Mouse (Mus musculus) neural tube, embryonic 15.5 days (tissue): ENCODE measurements around the gene Vwa5b1. TPM values are rescaled to one million over a fixed set of nuclear protein-coding genes. Genes with fewer than 3 reads are reported as not detected.

Source experiments
- ATAC-seq: fragments of 200-750 bp; cut with Nextera tagmentation; 2 replicates; pipeline ENCODE4 v1.8.0; 2017; ENCODE audit warnings: mild to moderate bottlenecking, moderate TSS enrichment, moderate library complexity; ENCODE audit not compliant: low FRiP score
- H3K27ac ChIP-seq: fragments of 300-500 bp; sonication (generic); replicated peaks from 2 replicates; pipeline ENCODE4 v1.5.1; 2015; ENCODE audit warnings: mild to moderate bottlenecking, inconsistent platforms
- H3K27me3 ChIP-seq: fragments of 300-500 bp; sonication (generic); replicated peaks from 2 replicates; pipeline ENCODE4 v1.6.1; 2015; ENCODE audit warnings: inconsistent platforms
- H3K36me3 ChIP-seq: fragments of 300-500 bp; sonication (generic); 2 replicates; pipeline ENCODE4 v1.6.1; 2015; ENCODE audit warnings: inconsistent platforms
- H3K4me1 ChIP-seq: fragments of 300-500 bp; sonication (generic); 2 replicates; pipeline ENCODE4 v1.6.1; 2015; ENCODE audit warnings: inconsistent platforms
- H3K4me2 ChIP-seq: fragments of 300-500 bp; sonication (generic); 2 replicates; pipeline ENCODE4 v1.6.1; 2015; ENCODE audit warnings: inconsistent platforms, mild to moderate bottlenecking, moderate library complexity
- H3K4me3 ChIP-seq: fragments of 300-500 bp; sonication (generic); replicated peaks from 2 replicates; pipeline ENCODE4 v1.5.1; 2015; ENCODE audit warnings: mild to moderate bottlenecking, inconsistent platforms
- H3K9ac ChIP-seq: fragments of 300-500 bp; sonication (generic); replicated peaks from 2 replicates; pipeline ENCODE4 v1.6.1; 2015; ENCODE audit warnings: mild to moderate bottlenecking, inconsistent platforms
- H3K9me3 ChIP-seq: fragments of 300-500 bp; sonication (generic); replicated peaks from 2 replicates; pipeline ENCODE4 v1.6.1; 2016; ENCODE audit warnings: inconsistent platforms
- WGBS: fragments of 180-500 bp; shearing (Covaris S2); methylation state at CpG from one replicate; pipeline ENCODE4 v1.1.7; 2015; ENCODE audit warnings: mixed read lengths; 5-methylcytosine and 5-hydroxymethylcytosine counted together
- polyA plus RNA-seq: library from polyadenylated mRNA; unstranded; fragments of >200 nt; fragmentation: Nextera tagmentation; extraction: Ambion mirVana; gene quantifications from 2 replicates; pipeline ENCODE4 v1.2.1, GENCODE M21; 2015

The Vwa5b1 gene
- polyA plus RNA-seq, result 0.64 and 1.2 TPM in 2 replicates

- Histone ChIP-seq H3K36me3 (no peaks in the 10 kb centered on the region), H3K27ac (peak within 1 kb of the TSS; percentile 10; the same call in 1 of the 2 replicates), H3K9me3 (no peaks in the 10 kb centered on the region), H3K4me2 (peak within 1 kb of the TSS; percentile 17), H3K4me1 (peaks cover 17% of the 10 kb centered on the region), H3K9ac (no peak within 1 kb of the TSS; the same call in 1 of the 2 replicates), H3K4me3 (no peak within 1 kb of the TSS), H3K27me3 (no peaks in the 10 kb centered on the region)
- 23% methylated on average over 8 of the region's 8 CpGs for WGBS
- ATAC-seq, result peak; percentile 74
These were observed at the start of gene Vwa5b1 for GRCm38 (mm10) chr4:138635428-138636145. Gene Vwa5b1 (minus strand): TSS chr4:138635884.

GRCm38 (mm10) chr4:138682760-138683159 lies 47.1 kb upstream of the Vwa5b1 start:
- Histone ChIP-seq H3K4me3 (no peak overlapping the region), H3K27me3 (0 out of 2 replicates have a peak, but pooled peaks cover 2% of the 10 kb centered on the region), H3K9me3 (no peaks in the 10 kb centered on the region), H3K9ac (no peak overlapping the region), H3K36me3 (no peaks in the 10 kb centered on the region), H3K27ac (peak overlapping the region; percentile 68), H3K4me2 (no peak overlapping the region), H3K4me1 (peaks cover 14% of the 10 kb centered on the region)
- ATAC-seq, result peak; percentile 50; the same call in 1 of the 2 replicates
- WGBS, result 27% methylated on average over 2 of the region's 2 CpGs

- H3K27me3 ChIP-seq, result peaks cover 15% of the 10 kb centered on the region
- no peaks in the 10 kb centered on the region for H3K36me3 ChIP-seq
- no peak overlapping the region for H3K4me2 ChIP-seq
- peaks cover 19% of the 10 kb centered on the region for H3K4me1 ChIP-seq
- no peak overlapping the region for H3K4me3 ChIP-seq
- 59% methylated on average over 4 of the region's 4 CpGs for WGBS
- no peak overlapping the region for H3K27ac ChIP-seq
- no peak for ATAC-seq
- no peaks in the 10 kb centered on the region for H3K9me3 ChIP-seq
- H3K9ac ChIP-seq, result no peak overlapping the region
These were observed 44.4 kb upstream of the Vwa5b1 start for GRCm38 (mm10) chr4:138680124-138680523.

- no peaks in the 10 kb centered on the region for H3K9me3 ChIP-seq
- peaks cover 11% of the 10 kb centered on the region for H3K4me1 ChIP-seq
- WGBS, result 19% methylated on average over 16 of the region's 16 CpGs
- peak overlapping the region; percentile 64 for H3K27ac ChIP-seq
- ATAC-seq, result peak; percentile 70
- H3K4me3 ChIP-seq, result peak overlapping the region; percentile 22
- H3K9ac ChIP-seq, result no peak overlapping the region
- H3K27me3 ChIP-seq, result peaks cover 19% of the 10 kb centered on the region
- H3K36me3 ChIP-seq, result no peaks in the 10 kb centered on the region
- H3K4me2 ChIP-seq, result peak overlapping the region; percentile 57
These were observed 41.9 kb upstream of the Vwa5b1 start for GRCm38 (mm10) chr4:138677579-138677978.

GRCm38 (mm10) chr4:138676480-138676879 lies 40.8 kb upstream of the Vwa5b1 start:
- Histone ChIP-seq H3K27me3 (peaks cover 19% of the 10 kb centered on the region), H3K9me3 (no peaks in the 10 kb centered on the region), H3K27ac (no peak overlapping the region), H3K36me3 (no peaks in the 10 kb centered on the region), H3K9ac (no peak overlapping the region), H3K4me2 (no peak overlapping the region), H3K4me3 (no peak overlapping the region), H3K4me1 (peaks cover 12% of the 10 kb centered on the region)
- ATAC-seq, result no peak
- 16% methylated on average over 16 of the region's 16 CpGs for WGBS

GRCm38 (mm10) chr4:138672160-138672559 lies 36.5 kb upstream of the Vwa5b1 start:
- no peaks in the 10 kb centered on the region for H3K36me3 ChIP-seq
- peaks cover 6% of the 10 kb centered on the region; the same call in 1 of the 2 replicates for H3K4me1 ChIP-seq
- no peak overlapping the region for H3K4me2 ChIP-seq
- no peaks in the 10 kb centered on the region for H3K9me3 ChIP-seq
- H3K4me3 ChIP-seq, result no peak overlapping the region
- H3K9ac ChIP-seq, result no peak overlapping the region
- WGBS, result 58% methylated on average over 4 of the region's 4 CpGs
- H3K27me3 ChIP-seq, result peaks cover 16% of the 10 kb centered on the region
- no peak overlapping the region for H3K27ac ChIP-seq
- no peak for ATAC-seq

- WGBS, result 86% methylated on average over 11 of the region's 11 CpGs
- no peaks in the 10 kb centered on the region for H3K36me3 ChIP-seq
- H3K4me1 ChIP-seq, result peaks cover 3% of the 10 kb centered on the region; the same call in 1 of the 2 replicates
- no peak for ATAC-seq
- H3K27me3 ChIP-seq, result peaks cover 6% of the 10 kb centered on the region; the same call in 1 of the 2 replicates
- no peaks in the 10 kb centered on the region for H3K9me3 ChIP-seq
- H3K4me3 ChIP-seq, result no peak overlapping the region
- no peak overlapping the region for H3K27ac ChIP-seq
- no peak overlapping the region for H3K4me2 ChIP-seq
- no peak overlapping the region for H3K9ac ChIP-seq
These were observed 34.6 kb upstream of the Vwa5b1 start for GRCm38 (mm10) chr4:138670093-138670889.

- no peak overlapping the region for H3K4me3 ChIP-seq
- H3K9me3 ChIP-seq, result no peaks in the 10 kb centered on the region
- H3K9ac ChIP-seq, result no peak overlapping the region
- no peak overlapping the region for H3K4me2 ChIP-seq
- WGBS, result 62% methylated on average over 10 of the region's 10 CpGs
- no peak for ATAC-seq
- H3K27ac ChIP-seq, result no peak overlapping the region
- peaks cover 6% of the 10 kb centered on the region; the same call in 1 of the 2 replicates for H3K4me1 ChIP-seq
- H3K36me3 ChIP-seq, result no peaks in the 10 kb centered on the region
- H3K27me3 ChIP-seq, result no peaks in the 10 kb centered on the region
These were observed 30.8 kb upstream of the Vwa5b1 start for GRCm38 (mm10) chr4:138666521-138666920.

- Histone ChIP-seq H3K9ac (no peak overlapping the region), H3K27ac (no peak overlapping the region), H3K9me3 (no peaks in the 10 kb centered on the region), H3K4me2 (no peak overlapping the region), H3K4me1 (peaks cover 6% of the 10 kb centered on the region; the same call in 1 of the 2 replicates), H3K27me3 (no peaks in the 10 kb centered on the region), H3K36me3 (no peaks in the 10 kb centered on the region), H3K4me3 (no peak overlapping the region)
- 76% methylated on average over 11 of the region's 11 CpGs for WGBS
- ATAC-seq, result no peak
These were observed 24.4 kb upstream of the Vwa5b1 start for GRCm38 (mm10) chr4:138659936-138660602.

- Histone ChIP-seq H3K27me3 (no peaks in the 10 kb centered on the region), H3K9me3 (no peaks in the 10 kb centered on the region), H3K4me2 (no peak overlapping the region), H3K4me1 (peaks cover 7% of the 10 kb centered on the region), H3K4me3 (no peak overlapping the region), H3K36me3 (no peaks in the 10 kb centered on the region), H3K9ac (no peak overlapping the region), H3K27ac (peak overlapping the region; percentile 65)
- ATAC-seq, result peak; percentile 47; the same call in 1 of the 2 replicates
- 15% methylated on average over 6 of the region's 6 CpGs for WGBS
These were observed 17.4 kb upstream of the Vwa5b1 start for GRCm38 (mm10) chr4:138653056-138653455.

GRCm38 (mm10) chr4:138651881-138652280 lies 16.2 kb upstream of the Vwa5b1 start:
- Histone ChIP-seq H3K4me3 (no peak overlapping the region), H3K4me1 (peaks cover 7% of the 10 kb centered on the region), H3K36me3 (no peaks in the 10 kb centered on the region), H3K9me3 (no peaks in the 10 kb centered on the region), H3K27ac (no peak overlapping the region), H3K4me2 (no peak overlapping the region), H3K9ac (no peak overlapping the region), H3K27me3 (no peaks in the 10 kb centered on the region)
- WGBS, result 81% methylated on average over 4 of the region's 4 CpGs
- no peak for ATAC-seq
